Mouse (Mus musculus) liver, postnatal 0 days (tissue): ENCODE measurements around the gene Rtl3.

Experiments
- CTCF ChIP-seq: sonication (generic); IDR thresholded peaks from 2 replicates; pipeline ENCODE4 v1.5.1; 2016; ENCODE audit warnings: antibody characterized with exemption, low read depth
- EP300 ChIP-seq: IDR thresholded peaks from 2 replicates; pipeline ENCODE4 v1.6.1; 2016; ENCODE audit warnings: antibody characterized with exemption, low read depth, mild to moderate bottlenecking

GRCm38 (mm10) chrX:106839591-106839990 lies 853 bp downstream of the Rtl3 start:
- TF ChIP-seq CTCF: no peak
- no peak for TF ChIP-seq EP300
